Mouse (Mus musculus): Measurements from ENCODE around the gene Apol10b.
"Not testable (repeated sequence)": the region's sequence is repeated elsewhere in the genome, so short reads cannot be mapped to it uniquely, and the experiment has no call there.

Gene Apol10b

GRCm38 (mm10) chr15:77595961-77596360 is at the start of gene Apol10b:
TSS of gene Apol10b (minus strand) at chr15:77596125.
- DNase-seq (ENCODE audit: low spot score in 2 of 2): no peak

- DNase-seq (ENCODE audit: low spot score in 2 of 2): not testable (repeated sequence)
These were observed 47.3 kb upstream of the Apol10b start, which contains the start of gene Apol11b for GRCm38 (mm10) chr15:77643176-77643575. TSS of gene Apol11b (minus strand) at chr15:77643286.

- not testable (repeated sequence) for DNase-seq (ENCODE audit: low spot score in 2 of 2)
These were observed 33.9 kb upstream of the Apol10b start for GRCm38 (mm10) chr15:77629822-77630221.

- not testable (repeated sequence) for DNase-seq (ENCODE audit: low spot score in 2 of 2)
These were observed 32.7 kb upstream of the Apol10b start for GRCm38 (mm10) chr15:77628647-77629046.

- not testable (repeated sequence) for DNase-seq (ENCODE audit: low spot score in 2 of 2)
These were observed 30.5 kb upstream of the Apol10b start for GRCm38 (mm10) chr15:77626471-77626870.

- DNase-seq (ENCODE audit: low spot score in 2 of 2): no peak
These were observed 28.8 kb upstream of the Apol10b start for GRCm38 (mm10) chr15:77624710-77625109.

GRCm38 (mm10) chr15:77606069-77606468 is 10.1 kb upstream of the Apol10b start:
- DNase-seq (ENCODE audit: low spot score in 2 of 2): no peak

- no peak for DNase-seq (ENCODE audit: low spot score in 2 of 2)
These were observed 3.0 kb upstream of the Apol10b start, which contains the start of gene Gm36245 for GRCm38 (mm10) chr15:77598958-77599357. TSS of gene Gm36245 (plus strand) at chr15:77599258.

GRCm38 (mm10) chr15:77598429-77598828 is 2.5 kb upstream of the Apol10b start:
- no peak for DNase-seq (ENCODE audit: low spot score in 2 of 2)

GRCm38 (mm10) chr15:77593557-77593956 is 2.4 kb downstream of the Apol10b start:
- DNase-seq (ENCODE audit: low spot score in 2 of 2): no peak

GRCm38 (mm10) chr15:77590881-77591280 is 5.0 kb downstream of the Apol10b start:
- no peak for DNase-seq (ENCODE audit: low spot score in 2 of 2)

GRCm38 (mm10) chr15:77588981-77589380 is 6.9 kb downstream of the Apol10b start:
- DNase-seq (ENCODE audit: low spot score in 2 of 2): no peak

- DNase-seq (ENCODE audit: low spot score in 2 of 2): no peak
These were observed 8.9 kb downstream of the Apol10b start for GRCm38 (mm10) chr15:77587026-77587425.

- no peak for DNase-seq (ENCODE audit: low spot score in 2 of 2)
These were observed 14.2 kb downstream of the Apol10b start for GRCm38 (mm10) chr15:77581681-77582080.

GRCm38 (mm10) chr15:77579311-77579710 is 16.6 kb downstream of the Apol10b start:
- no peak for DNase-seq (ENCODE audit: low spot score in 2 of 2)

- no peak for DNase-seq (ENCODE audit: low spot score in 2 of 2)
These were observed 17.1 kb downstream of the Apol10b start for GRCm38 (mm10) chr15:77578801-77579200.

- DNase-seq (ENCODE audit: low spot score in 2 of 2): no peak
These were observed 32.7 kb downstream of the Apol10b start for GRCm38 (mm10) chr15:77563219-77563618.

GRCm38 (mm10) chr15:77561792-77562191 is 34.1 kb downstream of the Apol10b start, which contains the start of gene 1700025B11Rik:
TSS of gene 1700025B11Rik (minus strand) at chr15:77561892.
- DNase-seq (ENCODE audit: low spot score in 2 of 2): no peak

GRCm38 (mm10) chr15:77539221-77539620 is 56.7 kb downstream of the Apol10b start:
- not testable (repeated sequence) for DNase-seq (ENCODE audit: low spot score in 2 of 2)

Data from spleen, postnatal 36 days (tissue).